Mouse (Mus musculus) cerebellum, adult 11 months (tissue): ENCODE results near the gene Glp2r.

Experiments
- DNase-seq: peaks from one replicate; pipeline ENCODE4 v3.0.0; 2022

Gene Glp2r

GRCm38 (mm10) chr11:67771053-67771452 is at the start of gene Glp2r:
Gene Glp2r (minus strand): TSS chr11:67771153.
- no peak for DNase-seq

DNA sequence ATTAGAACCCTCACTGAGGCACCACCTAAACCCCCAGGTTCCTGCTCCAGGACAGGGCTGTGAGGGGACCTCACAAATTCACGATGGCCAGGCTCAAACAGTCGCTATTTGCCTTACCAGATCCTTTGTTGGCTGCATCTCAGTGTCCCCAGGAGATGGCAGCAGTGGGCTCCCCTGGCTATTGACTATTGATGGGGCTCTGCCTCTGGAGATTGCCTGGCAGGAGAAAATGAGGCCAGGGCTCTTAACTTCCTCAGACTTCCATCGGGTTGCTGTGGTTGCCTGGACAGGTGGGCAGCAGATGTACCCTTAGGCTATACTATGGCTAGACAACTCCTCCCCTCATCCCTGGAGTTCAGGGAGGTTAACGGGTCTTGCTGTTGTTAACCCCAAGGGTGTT is 49.3 kb upstream of the Glp2r start:
- no peak for DNase-seq

DNA sequence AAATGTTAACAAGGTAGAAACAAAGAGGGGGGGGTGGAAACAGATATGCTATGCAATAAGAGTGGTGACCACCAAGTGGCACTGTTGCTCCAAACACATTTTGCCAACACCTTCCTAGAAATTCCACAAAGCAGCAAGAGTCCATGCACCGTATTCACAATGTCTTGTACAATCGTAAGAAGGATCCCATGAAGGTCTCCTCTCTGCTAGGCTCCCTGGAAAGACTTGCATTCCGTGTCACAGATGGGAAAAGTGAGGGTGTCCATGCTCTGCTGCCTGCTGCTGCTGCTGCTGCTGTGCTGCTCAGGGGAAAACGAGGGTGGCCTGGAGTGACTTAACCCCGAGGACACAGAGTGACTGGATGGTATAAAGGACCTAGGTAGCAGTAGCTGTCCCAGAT is 48.7 kb upstream of the Glp2r start:
- DNase-seq = no peak

- DNase-seq = no peak
These were observed 40.6 kb upstream of the Glp2r start for GRCm38 (mm10) chr11:67811535-67811934.

GRCm38 (mm10) chr11:67808051-67808450 is 37.1 kb upstream of the Glp2r start:
- no peak for DNase-seq

GRCm38 (mm10) chr11:67806832-67807597 is 36.1 kb upstream of the Glp2r start:
- DNase-seq = no peak

GRCm38 (mm10) chr11:67805538-67805937 is 34.6 kb upstream of the Glp2r start:
- DNase-seq = no peak

- DNase-seq = no peak
These were observed 30.2 kb upstream of the Glp2r start for GRCm38 (mm10) chr11:67801169-67801568.

GRCm38 (mm10) chr11:67800130-67800723 is 29.3 kb upstream of the Glp2r start:
- DNase-seq = no peak

GRCm38 (mm10) chr11:67797931-67798330 is 27.0 kb upstream of the Glp2r start, which contains the start of gene Dhrs7c:
Gene Dhrs7c (plus strand): TSS chr11:67798187.
- DNase-seq = no peak

DNA sequence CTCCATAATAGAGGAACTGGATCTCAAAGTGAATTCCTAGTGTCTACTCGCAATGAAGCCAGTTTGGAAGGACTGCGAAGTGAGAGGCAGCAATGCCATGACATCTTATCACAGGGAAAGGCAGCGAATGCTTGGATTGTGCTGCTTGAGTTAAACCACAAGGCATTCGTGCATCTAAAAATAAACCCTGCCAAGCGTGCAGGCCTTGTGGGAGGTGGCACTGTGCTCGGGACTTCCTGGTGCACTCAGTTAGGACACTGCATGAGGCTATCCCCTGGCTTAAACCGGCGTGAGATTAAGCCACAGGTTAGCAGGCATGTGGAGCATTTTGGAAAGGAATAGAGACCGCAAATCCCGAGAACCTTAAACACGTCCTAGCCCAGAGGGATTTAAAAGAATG is 19.2 kb upstream of the Glp2r start:
- DNase-seq = no peak

- DNase-seq = no peak
These were observed 3.4 kb upstream of the Glp2r start, which contains the start of gene Gsg1l2 for GRCm38 (mm10) chr11:67774379-67774778. Gene Gsg1l2 (plus strand): TSS chr11:67774608.

- DNase-seq = peak; percentile 31
These were observed 1.6 kb upstream of the Glp2r start for GRCm38 (mm10) chr11:67772577-67772976.

DNA sequence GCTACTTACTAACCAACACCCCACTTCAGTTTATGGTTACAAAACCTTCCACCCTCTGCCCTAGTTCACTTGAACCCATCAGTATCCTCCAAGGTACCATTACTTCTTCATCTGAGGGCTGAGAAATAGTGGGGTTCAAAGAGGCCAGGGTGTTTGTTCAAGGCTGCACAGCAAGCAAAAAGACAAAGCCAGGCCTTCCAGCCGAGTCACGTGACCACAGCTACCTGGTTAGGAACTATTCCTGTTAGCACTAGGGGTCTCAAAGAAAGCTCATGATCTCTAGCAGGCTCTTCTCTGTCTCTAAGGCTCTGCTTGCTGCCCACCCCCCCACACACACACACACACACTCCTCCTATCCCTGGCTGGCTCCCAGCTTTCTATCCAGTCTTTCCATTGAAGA is 738 bp upstream of the Glp2r start:
- no peak for DNase-seq

GRCm38 (mm10) chr11:67757373-67758167 is 13.4 kb downstream of the Glp2r start:
- DNase-seq = no peak

GRCm38 (mm10) chr11:67756287-67756686 is 14.7 kb downstream of the Glp2r start:
- DNase-seq = no peak

- DNase-seq = no peak
These were observed 29.4 kb downstream of the Glp2r start for GRCm38 (mm10) chr11:67741569-67741968.

GRCm38 (mm10) chr11:67738846-67739490 is 32.0 kb downstream of the Glp2r start:
- no peak for DNase-seq

- no peak for DNase-seq
These were observed 32.6 kb downstream of the Glp2r start for GRCm38 (mm10) chr11:67738345-67738744.

DNA sequence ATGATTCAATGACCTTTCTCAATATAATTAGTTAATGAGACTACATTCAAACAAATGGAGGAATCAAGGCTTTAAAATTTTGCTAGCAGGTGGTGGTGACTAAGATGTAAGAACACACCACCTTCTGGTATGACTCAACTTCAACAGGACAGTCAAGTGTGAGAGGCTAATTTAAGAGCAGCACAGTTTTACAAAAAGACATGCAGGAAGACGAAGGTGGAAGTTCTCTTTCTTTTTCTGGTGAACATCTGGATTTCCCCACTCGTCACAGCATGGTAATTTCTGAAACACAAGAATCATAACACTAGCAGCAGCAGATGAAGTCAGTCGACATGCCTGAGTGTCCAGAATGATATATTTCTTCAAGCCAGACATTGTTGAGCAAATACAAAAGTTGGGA is 36.4 kb downstream of the Glp2r start:
- no peak for DNase-seq

DNA sequence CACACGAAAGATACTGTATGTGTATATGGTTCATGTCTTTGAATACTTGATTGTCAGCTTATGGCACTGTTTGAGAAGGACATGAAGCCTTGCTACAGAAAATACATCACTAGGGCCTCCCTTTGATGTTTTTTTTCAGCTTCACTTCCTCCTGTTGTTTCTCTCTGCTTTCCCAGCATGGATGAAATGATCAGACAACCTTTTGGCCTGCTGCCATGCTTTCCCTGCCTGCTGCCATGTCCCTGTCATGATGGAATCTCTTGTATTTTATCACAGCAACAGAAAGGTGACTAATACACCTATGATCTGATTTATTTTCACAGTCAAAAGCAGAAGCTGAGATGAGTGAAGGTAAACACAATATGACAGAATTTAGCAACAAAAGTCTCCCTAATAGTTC is 37.2 kb downstream of the Glp2r start:
- no peak for DNase-seq

- no peak for DNase-seq
These were observed 39.9 kb downstream of the Glp2r start for GRCm38 (mm10) chr11:67731056-67731455.

- no peak for DNase-seq
These were observed 42.2 kb downstream of the Glp2r start for GRCm38 (mm10) chr11:67728726-67729125.
